9 mouse cellular contexts compared by ENCODE assay signal in genomic region chr9:58112321-58112751, GRCm38 (mm10). TPM values are rescaled to one million over a fixed set of nuclear protein-coding genes. Genes with fewer than 3 reads are reported as not detected.
DNase-seq lines count a peak whose midpoint lies in the region; ATAC-seq and TF ChIP-seq lines count a peak whose summit lies in the region.
"Had no signal": no experiment of that assay in that cellular context is flagged by ENCODE, and none has a peak within 500 bp of the region (broad histone marks: within the 10 kb centered on the region; RNA-seq: fewer than 3 reads in every experiment).

No protein-coding gene starts in this region.

- no peak for TF ChIP-seq CTCF in stomach, postnatal 0 days (IDR thresholded peaks at IDR 0.05; ENCODE audit: low read depth)

- H3K9ac ChIP-seq in stomach, embryonic 14.5 days (replicated peaks; ENCODE audit: low read depth, low read length), result no peak overlapping the region
- H3K9ac ChIP-seq in stomach, postnatal 0 days (ENCODE audit: low read length), result no peak overlapping the region
- peak overlapping the region; percentile 40 for H3K9ac ChIP-seq in forebrain, embryonic 14.5 days (ENCODE audit: low read length)
- no peak overlapping the region; the same call in 1 of the 2 replicates for H3K9ac ChIP-seq in midbrain, embryonic 14.5 days (replicated peaks; ENCODE audit: low read length)

- H3K4me2 ChIP-seq in stomach, embryonic 14.5 days (replicated peaks; ENCODE audit: low read depth, low read length), result peak overlapping the region; percentile 20
- no peak overlapping the region for H3K4me2 ChIP-seq in stomach, postnatal 0 days (replicated peaks; ENCODE audit: low read depth)
- peak overlapping the region; percentile 46 for H3K4me2 ChIP-seq in forebrain, embryonic 14.5 days (ENCODE audit: low read length)
- peak overlapping the region; percentile 41; the same call in 1 of the 2 replicates for H3K4me2 ChIP-seq in midbrain, embryonic 14.5 days (ENCODE audit: low read length)

- H3K27ac ChIP-seq in stomach, embryonic 14.5 days (ENCODE audit: low read length), result peak overlapping the region; percentile 52; the same call in 1 of the 2 replicates
- H3K27ac ChIP-seq in stomach, postnatal 0 days (replicated peaks), result no peak overlapping the region
- peak overlapping the region; percentile 99 for H3K27ac ChIP-seq in forebrain, embryonic 14.5 days (ENCODE audit: low read depth, low read length)
- peak overlapping the region; percentile 95 for H3K27ac ChIP-seq in midbrain, embryonic 14.5 days (replicated peaks; ENCODE audit: low read depth, low read length)

- H3K36me3 ChIP-seq in stomach, embryonic 14.5 days (ENCODE audit: control insufficient read depth, insufficient read depth, low read length), result no peaks in the 10 kb centered on the region
- no peaks in the 10 kb centered on the region for H3K36me3 ChIP-seq in stomach, postnatal 0 days (ENCODE audit: control insufficient read depth, insufficient read depth, low read length)
- H3K36me3 ChIP-seq in forebrain, embryonic 14.5 days (ENCODE audit: control insufficient read depth, insufficient read depth, low read length), result no peaks in the 10 kb centered on the region
- H3K36me3 ChIP-seq in midbrain, embryonic 14.5 days (ENCODE audit: control insufficient read depth, insufficient read depth, low read length), result no peaks in the 10 kb centered on the region

- intact Hi-C loops in gastrocnemius, postnatal 14 days (cut with DNase I; ENCODE audit: low total_unique reads), result no loop called here

- no peak for DNase-seq in stomach, postnatal 0 days (ENCODE audit: low spot score)
- DNase-seq in forebrain, embryonic 14.5 days (ENCODE audit: low spot score), result peak; percentile 87
- peak; percentile 77 for DNase-seq in midbrain, embryonic 14.5 days
- no peak for DNase-seq in gastrocnemius, postnatal 14 days
- no peak for DNase-seq in frontal cortex, adult 2 months (ENCODE audit: extremely low spot score in 1 of 2, low spot score in 1 of 2)
- no peak for DNase-seq in kidney, adult 8-10 months
- DNase-seq: heart, adult 18-20 months had no signal

- peak; percentile 66 for ATAC-seq in stomach, embryonic 14.5 days (ENCODE audit: insufficient number of reproducible peaks, insufficient read depth, low FRiP score, low read depth)
- no peak for ATAC-seq in stomach, postnatal 0 days (ENCODE audit: low FRiP score, low TSS enrichment)
- peak; percentile 76 for ATAC-seq in forebrain, embryonic 14.5 days
- ATAC-seq in midbrain, embryonic 14.5 days (ENCODE audit: low FRiP score, low TSS enrichment), result peak; percentile 74

- TF ChIP-seq EP300 in stomach, postnatal 0 days (optimal IDR thresholded peaks at IDR 0.05), result no peak

- WGBS in stomach, embryonic 14.5 days, result 17% methylated on average over 6 of the region's 6 CpGs
- WGBS in stomach, postnatal 0 days, result 31% methylated on average over 5 of the region's 6 CpGs
- WGBS in forebrain, embryonic 14.5 days, result under 1% methylated on average over 6 of the region's 6 CpGs
- WGBS in midbrain, embryonic 14.5 days, result 2% methylated on average over 6 of the region's 6 CpGs

- no peaks in the 10 kb centered on the region for H3K9me3 ChIP-seq in stomach, embryonic 14.5 days (ENCODE audit: control insufficient read depth, low read depth, low read length)
- no peaks in the 10 kb centered on the region for H3K9me3 ChIP-seq in stomach, postnatal 0 days (ENCODE audit: control insufficient read depth, low read length)
- H3K9me3 ChIP-seq in forebrain, embryonic 14.5 days (replicated peaks; ENCODE audit: control insufficient read depth, low read length), result no peaks in the 10 kb centered on the region
- no peaks in the 10 kb centered on the region for H3K9me3 ChIP-seq in midbrain, embryonic 14.5 days (ENCODE audit: control insufficient read depth, low read length)

- no peaks in the 10 kb centered on the region for H3K27me3 ChIP-seq in stomach, embryonic 14.5 days (ENCODE audit: control insufficient read depth, insufficient read depth, low read length)
- H3K27me3 ChIP-seq in stomach, postnatal 0 days (ENCODE audit: control insufficient read depth, insufficient read depth, low read length), result no peaks in the 10 kb centered on the region
- no peaks in the 10 kb centered on the region for H3K27me3 ChIP-seq in forebrain, embryonic 14.5 days (replicated peaks; ENCODE audit: control insufficient read depth, insufficient read depth, low read length)
- no peaks in the 10 kb centered on the region for H3K27me3 ChIP-seq in midbrain, embryonic 14.5 days (ENCODE audit: control insufficient read depth, insufficient read depth, low read length)

- H3K4me1 ChIP-seq in stomach, embryonic 14.5 days (ENCODE audit: control insufficient read depth, insufficient read depth, low read length), result peaks cover 44% of the 10 kb centered on the region
- H3K4me1 ChIP-seq in stomach, postnatal 0 days (replicated peaks; ENCODE audit: control insufficient read depth, insufficient read depth), result no peaks in the 10 kb centered on the region
- peaks cover 68% of the 10 kb centered on the region for H3K4me1 ChIP-seq in forebrain, embryonic 14.5 days (ENCODE audit: control insufficient read depth, insufficient read depth, low read length)
- H3K4me1 ChIP-seq in midbrain, embryonic 14.5 days (ENCODE audit: control insufficient read depth, insufficient read depth, low read length), result peaks cover 66% of the 10 kb centered on the region

- no peak overlapping the region for H3K4me3 ChIP-seq in stomach, embryonic 14.5 days (ENCODE audit: low read depth, low read length)
- no peak overlapping the region for H3K4me3 ChIP-seq in stomach, postnatal 0 days (ENCODE audit: low read depth, low read length)
- H3K4me3 ChIP-seq in forebrain, embryonic 14.5 days (ENCODE audit: low read depth, low read length), result no peak overlapping the region
- no peak overlapping the region for H3K4me3 ChIP-seq in midbrain, embryonic 14.5 days (replicated peaks; ENCODE audit: low read depth, low read length)

RNA-seq across cellular contexts. Expression of gene Ccdc33, which starts 6.3 kb away (rescaled TPM):
- 0.91 TPM in 1 of 2 replicates, not detected in the other for polyA plus RNA-seq in stomach, embryonic 14.5 days (2014; fragmentation: Nextera tagmentation; extraction: Ambion mirVana)
- 0.18 TPM in 1 of 2 replicates, not detected in the other for polyA plus RNA-seq in stomach, postnatal 0 days (2015; fragmentation: Nextera tagmentation; extraction: Ambion mirVana)
- 0.48 and 1.1 TPM in 2 replicates for polyA plus RNA-seq in forebrain, embryonic 14.5 days (2014; fragmentation: Nextera tagmentation; extraction: Ambion mirVana)
- polyA plus RNA-seq in midbrain, embryonic 14.5 days (2014; fragmentation: Nextera tagmentation; extraction: Ambion mirVana), result 0.09 and 0.54 TPM in 2 replicates
- not detected for total RNA-seq in gastrocnemius, postnatal 14 days (2021)
- 1.4 and 1.8 TPM in 2 replicates for polyA plus RNA-seq in frontal cortex, adult 2 months (2012; rRNA removed)
- total RNA-seq: megakaryocyte progenitor cell, adult 5-6 weeks had no signal

RNA-seq across cellular contexts. Expression of gene Stra6, which starts 48.7 kb away (rescaled TPM):
- polyA plus RNA-seq in stomach, embryonic 14.5 days (2014; fragmentation: Nextera tagmentation; extraction: Ambion mirVana), result 4.3 and 6.0 TPM in 2 replicates
- 0.18 and 0.56 TPM in 2 replicates for polyA plus RNA-seq in stomach, postnatal 0 days (2015; fragmentation: Nextera tagmentation; extraction: Ambion mirVana)
- polyA plus RNA-seq in forebrain, embryonic 14.5 days (2014; fragmentation: Nextera tagmentation; extraction: Ambion mirVana), result 9.9 and 11.1 TPM in 2 replicates
- 2.3 and 10.1 TPM in 2 replicates for polyA plus RNA-seq in midbrain, embryonic 14.5 days (2014; fragmentation: Nextera tagmentation; extraction: Ambion mirVana)
- total RNA-seq in gastrocnemius, postnatal 14 days (2021), result under 1 TPM; 0.16 to 0.29 TPM
- polyA plus RNA-seq in frontal cortex, adult 2 months (2012; rRNA removed), result 5.7 and 7.6 TPM in 2 replicates
- total RNA-seq: megakaryocyte progenitor cell, adult 5-6 weeks had no signal

Comparison
In these comparisons a context has a peak if more than half of its experiments do, and no peak if none do; other contexts are left out.
1. DNase-seq: peak in forebrain, embryonic 14.5 days (single experiment) and midbrain, embryonic 14.5 days (single experiment); none in stomach, postnatal 0 days (single experiment), gastrocnemius, postnatal 14 days (single experiment), frontal cortex, adult 2 months (0 of 2) and kidney, adult 8-10 months (0 of 2).